Mouse (Mus musculus): ENCODE measurements around the gene Ccndbp1. TPM values are rescaled to one million over a fixed set of nuclear protein-coding genes. Genes with fewer than 3 reads are reported as not detected.
A peak's percentile ranks its signal among the peaks of the same experiment; 100 is the strongest.
"Not testable (repeated sequence)": the region's sequence is repeated elsewhere in the genome, so short reads cannot be mapped to it uniquely, and the experiment has no call there.

Ccndbp1 gene
- total RNA-seq (2022), result 10 to 100 TPM; 56.9 to 60.5 (median 59.9) TPM

- DNase-seq (ENCODE audit: low spot score in 2 of 2), result peak; percentile 70 to 80
These were observed at the start of gene Ccndbp1 for GRCm38 (mm10) chr2:121007925-121008663. Gene Ccndbp1 (plus strand): TSS chr2:121008403.

GRCm38 (mm10) chr2:120959363-120959762 lies 48.8 kb upstream of the Ccndbp1 start:
- DNase-seq (ENCODE audit: low spot score in 2 of 2), result no peak

- DNase-seq (ENCODE audit: low spot score in 2 of 2), result no peak
These were observed 48.4 kb upstream of the Ccndbp1 start for GRCm38 (mm10) chr2:120959827-120960226.

GRCm38 (mm10) chr2:120960261-120960660 lies 47.9 kb upstream of the Ccndbp1 start:
- DNase-seq (ENCODE audit: low spot score in 2 of 2), result no peak

GRCm38 (mm10) chr2:120963110-120963509 lies 45.1 kb upstream of the Ccndbp1 start:
- DNase-seq (ENCODE audit: low spot score in 2 of 2), result no peak

GRCm38 (mm10) chr2:120965486-120965885 lies 42.7 kb upstream of the Ccndbp1 start:
- DNase-seq (ENCODE audit: low spot score in 2 of 2), result no peak

- DNase-seq (ENCODE audit: low spot score in 2 of 2), result no peak
These were observed 38.1 kb upstream of the Ccndbp1 start for GRCm38 (mm10) chr2:120970045-120970539.

- peak; percentile 66 to 80 for DNase-seq (ENCODE audit: low spot score in 2 of 2)
These were observed 37.6 kb upstream of the Ccndbp1 start, which contains the start of gene Ubr1 for GRCm38 (mm10) chr2:120970559-120971080. Gene Ubr1 (minus strand): TSS chr2:120970715.

GRCm38 (mm10) chr2:120971766-120972165 lies 36.4 kb upstream of the Ccndbp1 start:
- DNase-seq (ENCODE audit: low spot score in 2 of 2), result no peak

- DNase-seq (ENCODE audit: low spot score in 2 of 2), result not testable (repeated sequence)
These were observed 35.9 kb upstream of the Ccndbp1 start for GRCm38 (mm10) chr2:120972257-120972656.

GRCm38 (mm10) chr2:120972964-120973363 lies 35.2 kb upstream of the Ccndbp1 start:
- DNase-seq (ENCODE audit: low spot score in 2 of 2), result no peak

GRCm38 (mm10) chr2:120976308-120976707 lies 31.9 kb upstream of the Ccndbp1 start:
- no peak for DNase-seq (ENCODE audit: low spot score in 2 of 2)

GRCm38 (mm10) chr2:120976990-120977925 lies 30.9 kb upstream of the Ccndbp1 start, which contains the start of gene Tmem62:
Gene Tmem62 (plus strand): TSS chr2:120977017.
- peak; percentile 37 to 59 for DNase-seq (ENCODE audit: low spot score in 2 of 2)

GRCm38 (mm10) chr2:120977926-120978692 lies 30.1 kb upstream of the Ccndbp1 start:
- DNase-seq (ENCODE audit: low spot score in 2 of 2), result no peak

GRCm38 (mm10) chr2:120978693-120979037 lies 29.5 kb upstream of the Ccndbp1 start:
- no peak for DNase-seq (ENCODE audit: low spot score in 2 of 2)

GRCm38 (mm10) chr2:120979819-120980218 lies 28.4 kb upstream of the Ccndbp1 start:
- no peak for DNase-seq (ENCODE audit: low spot score in 2 of 2)

- no peak for DNase-seq (ENCODE audit: low spot score in 2 of 2)
These were observed 27.3 kb upstream of the Ccndbp1 start for GRCm38 (mm10) chr2:120980861-120981260.

- no peak for DNase-seq (ENCODE audit: low spot score in 2 of 2)
These were observed 24.6 kb upstream of the Ccndbp1 start for GRCm38 (mm10) chr2:120983611-120984010.

- DNase-seq (ENCODE audit: low spot score in 2 of 2), result no peak
These were observed 23.0 kb upstream of the Ccndbp1 start for GRCm38 (mm10) chr2:120985241-120985640.

- no peak for DNase-seq (ENCODE audit: low spot score in 2 of 2)
These were observed 17.0 kb upstream of the Ccndbp1 start for GRCm38 (mm10) chr2:120991196-120991595.

GRCm38 (mm10) chr2:120996607-120997006 lies 11.6 kb upstream of the Ccndbp1 start:
- DNase-seq (ENCODE audit: low spot score in 2 of 2), result not testable (repeated sequence)

Data from left cerebral cortex, adult 8-10 months (tissue).